Mouse (Mus musculus): ENCODE results near the gene Vmn1r227.

The Vmn1r227 gene

DNA sequence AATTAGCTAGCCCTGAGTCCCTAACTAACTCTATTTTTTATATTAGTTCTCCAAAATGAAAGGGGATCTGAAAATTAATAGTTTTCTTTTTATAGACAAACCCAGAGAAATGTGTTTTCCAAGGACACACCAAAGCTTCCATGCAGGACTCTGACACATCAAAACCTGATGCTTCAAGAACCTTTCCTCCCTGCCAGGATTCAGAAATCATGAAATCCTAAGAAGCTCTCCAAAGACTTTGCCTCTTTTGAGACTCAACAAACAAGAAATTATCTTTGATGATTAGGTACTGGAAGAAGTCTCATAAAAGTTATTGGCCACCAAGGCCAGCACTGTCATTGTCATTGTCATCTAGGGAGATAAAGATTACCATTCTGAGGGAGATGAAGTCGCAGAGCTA is at the start of gene Vmn1r227:
Vmn1r227 (plus strand) TSS at position 301 of the 400 bp plus-strand sequence.
- in situ Hi-C loops (cut with MboI; ENCODE audit: low pct_unique_long_range_greater_than_20kb in 1 of 2, low sequenced_read_pairs in 2 of 2, unreplicated experiment in 1 of 2) = no loop called here

GRCm38 (mm10) chr17:20682543-20682942 is 47.1 kb upstream of the Vmn1r227 start, which contains the start of gene Vmn1r226:
Gene Vmn1r226 (plus strand): TSS chr17:20682843.
- in situ Hi-C loops (cut with MboI; ENCODE audit: low pct_unique_long_range_greater_than_20kb in 1 of 2, low sequenced_read_pairs in 2 of 2, unreplicated experiment in 1 of 2) = no loop called here

GRCm38 (mm10) chr17:20786057-20786456 is 56.4 kb downstream of the Vmn1r227 start, which contains the start of gene Vmn1r228:
Gene Vmn1r228 (minus strand): TSS chr17:20786157.
- in situ Hi-C loops (cut with MboI; ENCODE audit: low pct_unique_long_range_greater_than_20kb in 1 of 2, low sequenced_read_pairs in 2 of 2, unreplicated experiment in 1 of 2) = no loop called here

All from mouse embryonic stem cell (cell line).